Mouse (Mus musculus) left cerebral cortex, postnatal 36 days (tissue): ENCODE data around the gene Olfr452. TPM values are rescaled to one million over a fixed set of nuclear protein-coding genes. Genes with fewer than 3 reads are reported as not detected.

Source experiments
- DNase-seq, 2 experiments: peaks; one replicate each; pipeline ENCODE4 v3.0.0; 2021 to 2022; ENCODE audit warnings: low spot score in 2 of 2, mixed read lengths in 1 of 2
- intact Hi-C: fragments of 180-260 bp; cut with DNase I; formaldehyde crosslinking; loops from one replicate; pipeline ENCODE4 v1.15.1; 2025
- total RNA-seq, 2 experiments: library from RNA; stranded (reverse); gene quantifications; 2 replicates each; pipeline ENCODE4 v1.2.3; 2021

Olfr452 gene
- not detected for total RNA-seq

DNA sequence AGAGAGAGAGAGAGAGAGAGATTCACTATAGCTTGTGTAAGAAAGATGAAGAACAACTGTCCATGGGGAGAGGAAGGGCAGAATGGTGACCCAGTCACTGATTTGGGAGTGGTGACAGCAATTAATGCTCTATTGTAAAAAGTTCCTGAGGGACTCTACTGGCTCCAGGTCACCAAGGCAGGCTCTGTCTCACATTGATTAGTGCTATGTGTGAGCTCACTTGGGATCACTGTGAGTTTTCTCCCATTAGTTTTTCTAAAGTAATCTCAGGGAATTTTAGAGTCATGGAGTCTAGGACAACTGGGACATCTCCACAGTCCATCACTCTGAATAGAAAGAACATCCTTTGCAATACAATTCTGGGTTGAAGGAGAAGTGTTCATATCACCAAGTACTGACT is at the start of gene Olfr452:
TSS of gene Olfr452 (plus strand) at position 301 of the 400 bp plus-strand sequence.
- intact Hi-C loops, result no loop called here
- DNase-seq, result no peak

DNA sequence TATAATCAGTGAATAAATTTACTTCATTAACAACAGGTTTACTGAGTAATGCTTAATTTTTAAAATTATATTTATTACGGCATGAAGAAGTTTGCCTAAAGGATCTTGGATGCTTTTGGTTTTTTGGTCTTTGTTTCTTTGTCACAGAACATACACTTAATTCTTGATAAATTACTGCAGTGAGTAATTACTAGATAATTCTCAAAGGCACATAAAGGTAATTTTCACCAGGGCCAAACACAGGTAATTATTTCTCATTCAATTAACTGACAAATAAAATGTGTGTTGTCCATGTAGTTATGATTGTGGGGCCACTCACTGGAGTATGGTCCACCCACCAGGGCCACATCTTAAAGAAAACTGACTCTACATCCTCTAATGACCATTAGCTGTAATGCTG is 45.8 kb upstream of the Olfr452 start, which contains the start of gene Olfr453:
TSS of gene Olfr453 (plus strand) at position 301 of the 400 bp plus-strand sequence.
- intact Hi-C loops, result no loop called here
- no peak for DNase-seq

DNA sequence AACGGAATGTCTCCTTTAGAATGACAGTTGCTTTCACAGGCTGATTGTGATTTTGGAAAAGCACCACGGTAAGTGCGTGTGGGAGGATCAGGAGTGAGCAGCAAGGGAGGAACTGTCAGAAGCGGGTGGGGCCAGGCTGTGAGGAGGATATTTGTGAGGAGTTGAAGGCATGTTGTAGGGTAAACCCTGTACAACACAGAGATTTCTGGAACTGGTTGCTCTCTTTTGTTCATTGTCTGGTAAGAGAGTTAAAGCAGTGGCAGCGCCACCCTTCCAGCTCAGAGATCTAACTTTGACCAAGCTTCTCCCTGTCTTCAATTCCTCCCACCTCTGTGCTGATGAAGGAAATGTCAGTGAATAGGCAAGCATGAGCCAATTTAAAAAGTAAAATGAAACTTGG is 42.6 kb upstream of the Olfr452 start:
- DNase-seq, result no peak
- intact Hi-C loops, result no loop called here

DNA sequence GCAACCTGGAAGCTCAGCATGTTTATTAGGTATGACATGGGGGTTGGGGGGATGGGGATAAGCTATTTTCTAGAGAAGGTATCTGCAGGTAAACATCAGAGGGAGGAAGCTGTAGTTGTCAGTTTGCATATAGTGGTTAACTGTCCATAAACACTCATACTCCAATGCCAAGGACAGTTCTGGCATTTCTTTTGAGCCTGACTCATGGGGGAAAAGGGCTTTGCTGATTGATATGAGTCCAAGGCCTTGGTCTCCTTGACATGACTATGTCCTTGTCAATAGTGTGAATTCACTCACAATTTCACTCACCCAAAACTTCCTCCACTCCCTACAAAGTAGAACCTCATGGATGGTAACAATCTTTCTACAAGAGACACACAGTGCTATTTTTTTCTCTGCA is 37.0 kb upstream of the Olfr452 start:
- no peak for DNase-seq
- intact Hi-C loops, result no loop called here

DNA sequence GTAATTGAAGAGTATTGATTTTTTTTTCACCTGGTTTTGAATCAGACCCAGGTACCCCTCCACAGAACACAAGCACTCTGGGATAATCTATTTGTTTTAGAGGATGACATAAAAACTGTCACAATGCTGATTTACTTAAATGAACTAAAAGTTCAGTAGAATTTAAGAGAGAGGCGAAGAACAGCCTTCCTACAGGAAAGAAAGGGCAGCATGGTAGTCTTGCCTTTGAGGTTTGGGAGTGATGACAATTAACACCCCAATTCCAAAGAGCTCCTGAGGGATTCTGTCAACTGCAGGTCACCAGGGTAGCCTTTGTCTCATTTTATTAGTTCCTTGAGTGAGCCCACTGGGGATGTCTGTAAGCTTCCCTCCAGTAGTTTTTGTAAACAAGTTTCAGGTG is 28.8 kb upstream of the Olfr452 start, which contains the start of gene Olfr38:
TSS of gene Olfr38 (plus strand) at position 301 of the 400 bp plus-strand sequence.
- no peak for DNase-seq
- intact Hi-C loops, result no loop called here

DNA sequence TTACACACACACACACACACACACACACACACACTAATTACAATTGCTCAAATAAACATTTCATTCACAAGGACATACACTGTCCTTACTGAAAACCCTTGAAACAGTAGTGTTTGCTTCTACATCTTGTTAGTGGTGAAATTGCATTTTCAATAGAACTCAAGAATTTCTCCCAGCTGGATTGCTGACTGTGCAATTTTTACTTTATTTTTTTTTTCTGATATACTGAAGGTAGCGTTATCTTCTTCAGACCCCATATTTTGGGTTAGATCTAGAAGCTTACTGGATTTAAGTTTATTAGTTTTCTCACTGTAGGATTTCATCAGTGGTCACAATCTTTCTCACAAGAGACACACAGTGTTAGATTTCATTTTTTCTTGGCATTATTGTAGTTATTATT is 7.8 kb upstream of the Olfr452 start:
- intact Hi-C loops, result no loop called here
- DNase-seq, result no peak

DNA sequence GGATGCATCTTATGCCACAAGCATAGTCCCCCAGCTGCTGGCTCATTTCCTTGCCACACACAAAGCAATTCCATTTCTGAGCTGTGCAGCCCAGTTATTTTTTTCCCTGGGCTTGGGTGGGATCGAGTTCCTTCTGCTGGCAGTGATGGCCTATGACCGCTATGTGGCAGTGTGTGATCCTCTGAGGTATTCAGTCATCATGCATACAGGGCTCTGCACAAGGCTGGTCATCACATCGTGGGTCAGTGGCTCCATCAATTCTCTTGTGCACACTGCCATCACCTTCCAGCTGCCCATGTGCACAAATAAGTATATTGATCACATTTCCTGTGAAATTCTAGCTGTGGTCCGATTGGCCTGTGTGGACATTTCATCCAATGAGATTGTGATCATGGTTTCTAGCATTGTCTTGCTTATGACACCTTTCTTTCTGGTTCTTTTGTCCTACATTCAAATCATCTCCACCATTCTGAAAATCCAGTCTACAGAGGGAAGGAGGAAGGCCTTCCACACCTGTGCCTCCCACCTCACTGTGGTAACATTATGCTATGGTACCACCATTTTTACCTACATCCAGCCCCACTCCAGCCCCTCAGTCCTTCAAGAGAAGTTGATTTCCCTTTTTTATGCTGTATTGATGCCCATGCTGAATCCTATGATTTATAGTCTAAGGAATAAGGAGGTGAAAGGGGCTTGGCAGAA is 5.5 kb downstream of the Olfr452 start:
- intact Hi-C loops, result no loop called here
- no peak for DNase-seq

DNA sequence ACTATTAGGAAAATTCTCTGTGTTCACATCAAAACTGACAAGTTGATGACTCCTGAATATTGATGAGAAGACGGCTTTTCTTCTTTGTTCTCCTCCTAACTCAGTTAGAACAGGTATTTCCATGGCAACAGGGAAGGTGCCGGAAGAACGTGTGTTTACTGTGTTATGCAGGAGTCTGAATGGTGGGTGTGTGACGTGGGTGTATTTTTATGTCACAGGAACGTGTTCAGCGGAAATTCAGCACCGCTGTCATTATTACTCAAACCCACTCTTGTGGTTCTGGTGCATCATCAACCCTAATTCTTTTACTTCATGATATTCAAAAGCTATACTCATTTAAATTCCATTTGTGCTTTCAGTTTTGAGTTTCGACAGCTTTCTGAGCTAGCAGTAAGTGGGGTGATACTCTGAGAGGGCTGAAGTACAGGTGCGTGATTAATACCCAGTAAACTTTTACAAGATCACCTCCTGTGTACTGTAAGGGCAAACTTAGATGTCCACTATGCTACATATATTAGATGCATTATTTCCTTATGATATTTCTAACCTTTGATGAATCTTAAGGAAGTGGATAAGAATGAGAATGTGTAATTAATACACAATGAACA is 6.2 kb downstream of the Olfr452 start:
- no peak for DNase-seq

DNA sequence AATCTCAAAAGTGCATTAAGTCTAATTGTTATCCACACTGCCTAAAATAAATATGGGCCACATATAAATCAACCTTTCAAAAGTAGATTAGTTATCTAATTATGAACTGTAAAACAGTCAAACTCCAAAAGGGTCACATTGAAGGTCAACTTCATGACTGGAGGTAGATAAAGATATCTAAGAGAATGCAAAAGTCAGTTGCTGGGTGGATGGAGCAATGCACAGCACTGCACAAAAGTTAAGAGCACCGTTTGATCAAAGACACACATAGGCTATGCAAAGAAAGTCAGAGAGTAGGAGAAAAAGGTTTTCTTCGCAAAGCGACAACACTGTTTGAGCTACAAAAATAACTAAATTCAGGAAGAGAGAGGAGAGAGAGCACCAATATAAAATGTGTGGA is 10.1 kb downstream of the Olfr452 start:
- no peak for DNase-seq
- intact Hi-C loops, result no loop called here

More for the DNA sequence above, 6.2 kb downstream of the Olfr452 start:
- intact Hi-C loops, result no loop called here

DNA sequence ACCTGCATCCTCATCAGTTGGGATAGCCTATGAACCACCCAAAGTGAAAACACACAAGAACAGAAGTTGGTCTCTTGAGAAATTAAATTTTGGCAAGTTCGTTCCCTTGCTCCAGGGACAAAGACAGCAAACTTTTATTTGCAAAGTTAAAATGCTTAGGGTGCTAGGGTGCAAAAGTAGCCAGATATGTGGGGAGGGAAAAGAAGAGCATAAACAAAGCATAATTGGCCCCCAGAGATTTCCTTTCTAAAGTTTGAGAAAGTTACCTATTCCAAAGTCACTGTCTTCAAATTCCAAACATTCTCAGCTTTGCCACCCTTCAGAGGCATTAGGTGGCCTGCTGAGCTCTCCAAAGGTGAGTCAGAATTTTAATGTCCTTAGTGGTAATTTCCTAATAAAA is 26.7 kb downstream of the Olfr452 start, which contains the start of gene Olfr450:
TSS of gene Olfr450 (plus strand) at position 301 of the 400 bp plus-strand sequence.
- DNase-seq, result no peak
- intact Hi-C loops, result no loop called here

DNA sequence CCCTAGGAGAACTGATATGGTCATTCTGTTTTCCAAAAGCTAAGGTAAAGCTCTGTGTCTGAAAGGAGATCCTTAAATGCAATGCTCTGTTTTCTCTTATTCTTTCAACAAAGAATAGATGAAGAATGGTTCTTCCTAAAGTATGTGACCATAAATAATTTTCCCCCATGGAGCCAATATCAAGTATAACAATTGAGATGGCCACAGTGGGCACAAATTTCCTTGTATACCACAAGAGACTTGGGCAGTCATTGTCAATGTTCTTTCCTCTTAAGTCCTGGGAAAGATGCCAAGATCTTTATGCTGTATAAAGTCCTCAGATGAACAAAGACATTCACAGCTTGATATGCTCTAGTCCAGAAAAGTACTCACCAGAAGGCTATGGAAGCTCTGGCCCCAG is 49.2 kb downstream of the Olfr452 start, which contains the start of gene Olfr449:
TSS of gene Olfr449 (plus strand) at position 301 of the 400 bp plus-strand sequence.
- intact Hi-C loops, result no loop called here
- no peak for DNase-seq

Other genes with a start within 250 kb of the Olfr452 start
- gene Olfr455, start 237.5 kb upstream of the Olfr452 start, total RNA-seq, result not detected
- not detected for gene Tcaf3, start 187.4 kb upstream of the Olfr452 start, total RNA-seq
- under 1 TPM; 0.54 to 0.82 TPM for gene Tcaf2, start 139.8 kb upstream of the Olfr452 start, total RNA-seq
- 100 to 1,000 TPM; 217 to 234 TPM for gene Tcaf1, start 75.0 kb upstream of the Olfr452 start, total RNA-seq
- gene Olfr453, start 45.7 kb upstream of the Olfr452 start, total RNA-seq, result not detected
- gene Olfr38, start 28.7 kb upstream of the Olfr452 start, total RNA-seq, result not detected
- gene Olfr450, start 26.8 kb downstream of the Olfr452 start, total RNA-seq, result not detected
- gene Olfr449, start 49.3 kb downstream of the Olfr452 start, total RNA-seq, result not detected
- gene Olfr448, start 105.3 kb downstream of the Olfr452 start, total RNA-seq, result not detected
- gene Olfr447, start 123.8 kb downstream of the Olfr452 start, total RNA-seq, result not detected
- not detected for gene Olfr446, start 136.3 kb downstream of the Olfr452 start, total RNA-seq
- gene Olfr444, start 164.0 kb downstream of the Olfr452 start, total RNA-seq, result not detected